Mouse (Mus musculus): ENCODE results near the gene Ttll9. TPM values are rescaled to one million over a fixed set of nuclear protein-coding genes. Genes with fewer than 3 reads are reported as not detected.

Ttll9 gene
- polyA plus RNA-seq, 1 experiment from 2014 or later, result 0.62 TPM

GRCm38 (mm10) chr2:152947098-152947497 lies 15.2 kb upstream of the Ttll9 start:
- H3K9me3 ChIP-seq (ENCODE audit: control insufficient read depth, low read length), result no peaks in the 10 kb centered on the region
- 59% methylated on average over 7 of the region's 7 CpGs for WGBS
- no peak overlapping the region for H3K27ac ChIP-seq (ENCODE audit: low read depth, low read length)
- no peaks in the 10 kb centered on the region for H3K36me3 ChIP-seq (ENCODE audit: control insufficient read depth, insufficient read depth, low read length)
- peaks cover 88% of the 10 kb centered on the region for H3K27me3 ChIP-seq (replicated peaks; ENCODE audit: control insufficient read depth, insufficient read depth, low read length)
- no peak overlapping the region for H3K9ac ChIP-seq (ENCODE audit: low read depth, low read length)
- no peak for DNase-seq (ENCODE audit: low spot score)
- ATAC-seq (replicated peaks; ENCODE audit: low FRiP score), result no peak
- H3K4me1 ChIP-seq (replicated peaks; ENCODE audit: control insufficient read depth, insufficient read depth, low read length), result peaks cover 4% of the 10 kb centered on the region
- H3K4me2 ChIP-seq, result no peak overlapping the region
- no peak overlapping the region for H3K4me3 ChIP-seq (ENCODE audit: low read depth, low read length)

GRCm38 (mm10) chr2:152948438-152949020 lies 13.8 kb upstream of the Ttll9 start:
- ATAC-seq (replicated peaks; ENCODE audit: low FRiP score) (no peak), DNase-seq (ENCODE audit: low spot score) (no peak)
- Histone ChIP-seq H3K9me3 (ENCODE audit: control insufficient read depth, low read length) (no peaks in the 10 kb centered on the region), H3K36me3 (ENCODE audit: control insufficient read depth, insufficient read depth, low read length) (no peaks in the 10 kb centered on the region), H3K27me3 (replicated peaks; ENCODE audit: control insufficient read depth, insufficient read depth, low read length) (peaks cover 83% of the 10 kb centered on the region), H3K27ac (ENCODE audit: low read depth, low read length) (no peak overlapping the region), H3K4me1 (replicated peaks; ENCODE audit: control insufficient read depth, insufficient read depth, low read length) (no peaks in the 10 kb centered on the region), H3K4me3 (ENCODE audit: low read depth, low read length) (no peak overlapping the region), H3K9ac (ENCODE audit: low read depth, low read length) (no peak overlapping the region), H3K4me2 (no peak overlapping the region)
- 74% methylated on average over 5 of the region's 5 CpGs for WGBS

GRCm38 (mm10) chr2:152950358-152951064 lies 11.8 kb upstream of the Ttll9 start:
- no peak overlapping the region for H3K9ac ChIP-seq (ENCODE audit: low read depth, low read length)
- peaks cover 77% of the 10 kb centered on the region for H3K27me3 ChIP-seq (replicated peaks; ENCODE audit: control insufficient read depth, insufficient read depth, low read length)
- no peak overlapping the region; the same call in 1 of the 2 replicates for H3K4me2 ChIP-seq
- no peaks in the 10 kb centered on the region for H3K36me3 ChIP-seq (ENCODE audit: control insufficient read depth, insufficient read depth, low read length)
- no peaks in the 10 kb centered on the region for H3K9me3 ChIP-seq (ENCODE audit: control insufficient read depth, low read length)
- ATAC-seq (replicated peaks; ENCODE audit: low FRiP score), result no peak
- no peak overlapping the region for H3K4me3 ChIP-seq (ENCODE audit: low read depth, low read length)
- DNase-seq (ENCODE audit: low spot score), result no peak
- no peaks in the 10 kb centered on the region for H3K4me1 ChIP-seq (replicated peaks; ENCODE audit: control insufficient read depth, insufficient read depth, low read length)
- H3K27ac ChIP-seq (ENCODE audit: low read depth, low read length), result no peak overlapping the region
- WGBS, result 30% methylated on average over 11 of the region's 11 CpGs

- H3K9me3 ChIP-seq (ENCODE audit: control insufficient read depth, low read length), result no peaks in the 10 kb centered on the region
- ATAC-seq (replicated peaks; ENCODE audit: low FRiP score) (no peak), DNase-seq (ENCODE audit: low spot score) (no peak)
- no peaks in the 10 kb centered on the region for H3K36me3 ChIP-seq (ENCODE audit: control insufficient read depth, insufficient read depth, low read length)
- H3K4me2 ChIP-seq, result peak within 1 kb of the TSS; percentile 80
- H3K9ac ChIP-seq (ENCODE audit: low read depth, low read length), result 0 out of 2 replicates have a peak within 1 kb of the TSS, but pooled peaks have one; percentile 34
- no peaks in the 10 kb centered on the region for H3K4me1 ChIP-seq (replicated peaks; ENCODE audit: control insufficient read depth, insufficient read depth, low read length)
- H3K27ac ChIP-seq (ENCODE audit: low read depth, low read length), result no peak within 1 kb of the TSS
- WGBS, result 2% methylated on average over 51 of the region's 54 CpGs
- peaks cover 70% of the 10 kb centered on the region for H3K27me3 ChIP-seq (replicated peaks; ENCODE audit: control insufficient read depth, insufficient read depth, low read length)
- H3K4me3 ChIP-seq (ENCODE audit: low read depth, low read length), result peak within 1 kb of the TSS; percentile 61
Observed at GRCm38 (mm10) chr2:152951065-152951849, 11.0 kb upstream of the Ttll9 start, which contains the start of gene Dusp15. Dusp15 (minus strand) TSS chr2:152951698.

GRCm38 (mm10) chr2:152951850-152952720 lies 10.2 kb upstream of the Ttll9 start:
- WGBS, result 25% methylated on average over 13 of the region's 13 CpGs
- peak overlapping the region; percentile 61 for H3K4me3 ChIP-seq (ENCODE audit: low read depth, low read length)
- 0 out of 2 replicates have a peak overlapping the region, but pooled peaks have one; percentile 34 for H3K9ac ChIP-seq (ENCODE audit: low read depth, low read length)
- H3K36me3 ChIP-seq (ENCODE audit: control insufficient read depth, insufficient read depth, low read length), result no peaks in the 10 kb centered on the region
- DNase-seq (ENCODE audit: low spot score), result no peak
- no peaks in the 10 kb centered on the region for H3K4me1 ChIP-seq (replicated peaks; ENCODE audit: control insufficient read depth, insufficient read depth, low read length)
- peaks cover 65% of the 10 kb centered on the region for H3K27me3 ChIP-seq (replicated peaks; ENCODE audit: control insufficient read depth, insufficient read depth, low read length)
- ATAC-seq (replicated peaks; ENCODE audit: low FRiP score), result no peak
- no peaks in the 10 kb centered on the region for H3K9me3 ChIP-seq (ENCODE audit: control insufficient read depth, low read length)
- no peak overlapping the region for H3K27ac ChIP-seq (ENCODE audit: low read depth, low read length)
- H3K4me2 ChIP-seq, result peak overlapping the region; percentile 80

- H3K9ac ChIP-seq (ENCODE audit: low read depth, low read length), result no peak overlapping the region
- H3K4me3 ChIP-seq (ENCODE audit: low read depth, low read length), result no peak overlapping the region
- H3K4me2 ChIP-seq, result no peak overlapping the region
- no peaks in the 10 kb centered on the region for H3K9me3 ChIP-seq (ENCODE audit: control insufficient read depth, low read length)
- WGBS, result 64% methylated on average over 3 of the region's 3 CpGs
- peaks cover 24% of the 10 kb centered on the region for H3K27me3 ChIP-seq (replicated peaks; ENCODE audit: control insufficient read depth, insufficient read depth, low read length)
- no peaks in the 10 kb centered on the region for H3K4me1 ChIP-seq (replicated peaks; ENCODE audit: control insufficient read depth, insufficient read depth, low read length)
- no peak overlapping the region for H3K27ac ChIP-seq (ENCODE audit: low read depth, low read length)
- H3K36me3 ChIP-seq (ENCODE audit: control insufficient read depth, insufficient read depth, low read length), result no peaks in the 10 kb centered on the region
- no peak for ATAC-seq (replicated peaks; ENCODE audit: low FRiP score)
- no peak for DNase-seq (ENCODE audit: low spot score)
Observed at GRCm38 (mm10) chr2:152958116-152958515, 4.2 kb upstream of the Ttll9 start.

GRCm38 (mm10) chr2:152965555-152965954 lies 3.3 kb downstream of the Ttll9 start:
- Histone ChIP-seq H3K27ac (ENCODE audit: low read depth, low read length) (no peak overlapping the region), H3K4me2 (no peak overlapping the region), H3K4me1 (replicated peaks; ENCODE audit: control insufficient read depth, insufficient read depth, low read length) (no peaks in the 10 kb centered on the region), H3K36me3 (ENCODE audit: control insufficient read depth, insufficient read depth, low read length) (no peaks in the 10 kb centered on the region), H3K4me3 (ENCODE audit: low read depth, low read length) (no peak overlapping the region), H3K9me3 (ENCODE audit: control insufficient read depth, low read length) (no peaks in the 10 kb centered on the region), H3K27me3 (replicated peaks; ENCODE audit: control insufficient read depth, insufficient read depth, low read length) (peaks cover 2% of the 10 kb centered on the region; the same call in 1 of the 2 replicates), H3K9ac (ENCODE audit: low read depth, low read length) (no peak overlapping the region)
- ATAC-seq (replicated peaks; ENCODE audit: low FRiP score), result no peak
- DNase-seq (ENCODE audit: low spot score), result no peak
- WGBS, result 66% methylated on average over 4 of the region's 4 CpGs

- Histone ChIP-seq H3K4me3 (ENCODE audit: low read depth, low read length) (no peak overlapping the region), H3K27me3 (replicated peaks; ENCODE audit: control insufficient read depth, insufficient read depth, low read length) (no peaks in the 10 kb centered on the region), H3K4me2 (no peak overlapping the region), H3K4me1 (replicated peaks; ENCODE audit: control insufficient read depth, insufficient read depth, low read length) (no peaks in the 10 kb centered on the region), H3K36me3 (ENCODE audit: control insufficient read depth, insufficient read depth, low read length) (no peaks in the 10 kb centered on the region), H3K9ac (ENCODE audit: low read depth, low read length) (no peak overlapping the region), H3K27ac (ENCODE audit: low read depth, low read length) (no peak overlapping the region), H3K9me3 (ENCODE audit: control insufficient read depth, low read length) (no peaks in the 10 kb centered on the region)
- DNase-seq (ENCODE audit: low spot score), result no peak
- WGBS, result 54% methylated on average over 3 of the region's 3 CpGs
- ATAC-seq (replicated peaks; ENCODE audit: low FRiP score), result no peak
Observed at GRCm38 (mm10) chr2:152976991-152977390, 14.7 kb downstream of the Ttll9 start.
